In genomic region chr10:83744656-83745055, GRCm38 (mm10) we compare ENCODE assay signal across 16 mouse cellular contexts. TPM values are rescaled to one million over a fixed set of nuclear protein-coding genes. Genes with fewer than 3 reads are reported as not detected.
DNase-seq lines count a peak whose midpoint lies in the region; ATAC-seq and TF ChIP-seq lines count a peak whose summit lies in the region.
"Had no signal": no experiment of that assay in that cellular context is flagged by ENCODE, and none has a peak within 500 bp of the region (broad histone marks: within the 10 kb centered on the region; RNA-seq: fewer than 3 reads in every experiment).

No protein-coding gene starts in this region.

- ATAC-seq in lung, embryonic 15.5 days (ENCODE audit: borderline replicate concordance, extremely low read depth, low FRiP score, low TSS enrichment), result peak; percentile 83; the same call in 1 of the 2 replicates
- ATAC-seq in heart, embryonic 16.5 days (replicated peaks; ENCODE audit: extremely low read depth, insufficient read depth, low FRiP score), result no peak
- ATAC-seq in monocyte, adult 5-6 weeks (replicated peaks; ENCODE audit: insufficient number of reproducible peaks, low FRiP score, low TSS enrichment, poor library complexity, severe bottlenecking), result no peak
- ATAC-seq: forebrain, embryonic 14.5 days; hindbrain, embryonic 16.5 days; midbrain, embryonic 16.5 days had no signal

- no peak overlapping the region for H3K4me2 ChIP-seq in lung, embryonic 15.5 days
- H3K4me2 ChIP-seq in heart, embryonic 16.5 days (ENCODE audit: low read depth, low read length), result no peak overlapping the region
- H3K4me2 ChIP-seq: embryonic facial prominence, embryonic 13.5 days; neural tube, embryonic 15.5 days had no signal

- H3K4me3 ChIP-seq in lung, embryonic 15.5 days, result no peak overlapping the region
- H3K4me3 ChIP-seq in lung, adult 2 months (replicated peaks; ENCODE audit: extremely low read depth, low read depth, low read length), result no peak overlapping the region
- H3K4me3 ChIP-seq in cerebellum, adult 2 months (replicated peaks; ENCODE audit: insufficient read depth, low read depth, low read length), result no peak overlapping the region
- H3K4me3 ChIP-seq in heart, embryonic 16.5 days (ENCODE audit: low read length), result no peak overlapping the region
- H3K4me3 ChIP-seq: embryonic facial prominence, embryonic 13.5 days; neural tube, embryonic 15.5 days had no signal

- H3K27ac ChIP-seq in lung, embryonic 15.5 days, result peak overlapping the region; percentile 31; the same call in 1 of the 2 replicates
- peak overlapping the region; percentile 19 for H3K27ac ChIP-seq in cerebellum, adult 2 months (ENCODE audit: insufficient read depth, low read length)
- H3K27ac ChIP-seq in heart, embryonic 16.5 days (ENCODE audit: low read length), result peak overlapping the region; percentile 47
- H3K27ac ChIP-seq: embryonic facial prominence, embryonic 13.5 days; macrophage; neural tube, embryonic 15.5 days had no signal

- H3K4me1 ChIP-seq in lung, embryonic 15.5 days, result no peaks in the 10 kb centered on the region
- no peaks in the 10 kb centered on the region for H3K4me1 ChIP-seq in lung, adult 2 months (ENCODE audit: control insufficient read depth, insufficient read depth, low read length)
- no peaks in the 10 kb centered on the region; the same call in 1 of the 2 replicates for H3K4me1 ChIP-seq in cerebellum, adult 2 months (ENCODE audit: control insufficient read depth, insufficient read depth, low read length)
- peaks cover 4% of the 10 kb centered on the region; the same call in 1 of the 2 replicates for H3K4me1 ChIP-seq in heart, embryonic 16.5 days (ENCODE audit: control insufficient read depth, insufficient read depth, low read length)

- H3K9ac ChIP-seq in lung, embryonic 15.5 days, result no peak overlapping the region
- H3K9ac ChIP-seq in heart, embryonic 16.5 days (ENCODE audit: low read length), result no peak overlapping the region
- H3K9ac ChIP-seq: embryonic facial prominence, embryonic 13.5 days; neural tube, embryonic 15.5 days had no signal

- H3K9me3 ChIP-seq in lung, embryonic 15.5 days, result peaks cover 3% of the 10 kb centered on the region; the same call in 1 of the 2 replicates
- peaks cover 13% of the 10 kb centered on the region for H3K9me3 ChIP-seq in heart, embryonic 16.5 days (replicated peaks; ENCODE audit: control insufficient read depth, low read length)

- 76% methylated on average over 3 of the region's 3 CpGs for WGBS in lung, embryonic 15.5 days
- WGBS in lung, adult 2 months, result 49% methylated on average over 3 of the region's 3 CpGs
- 8% methylated on average over 3 of the region's 3 CpGs for WGBS in cerebellum, adult 2 months
- WGBS in heart, embryonic 16.5 days, result 64% methylated on average over 3 of the region's 3 CpGs

- TF ChIP-seq POLR2A in lung, adult 2 months (IDR thresholded peaks at IDR 0.05; ENCODE audit: borderline replicate concordance, extremely low read depth, low read depth, low read length), result no peak
- no peak for TF ChIP-seq POLR2A in cerebellum, adult 2 months (IDR thresholded peaks at IDR 0.05; ENCODE audit: borderline replicate concordance, insufficient read depth, low read length)

- no peaks in the 10 kb centered on the region for H3K27me3 ChIP-seq in lung, embryonic 15.5 days
- no peaks in the 10 kb centered on the region for H3K27me3 ChIP-seq in cerebellum, adult 2 months (ENCODE audit: control insufficient read depth, insufficient read depth, low read length)
- H3K27me3 ChIP-seq in heart, embryonic 16.5 days (ENCODE audit: control insufficient read depth, insufficient read depth, low read length), result no peaks in the 10 kb centered on the region
- H3K27me3 ChIP-seq: embryonic facial prominence, embryonic 13.5 days; neural tube, embryonic 15.5 days had no signal

- DNase-seq in lung, adult 2 months, result no peak
- peak; percentile 78 to 84 for DNase-seq in cerebellum, adult 2 months
- no peak for DNase-seq in kidney, postnatal 4 days
- no peak for DNase-seq in T-cell, adult 2 months (ENCODE audit: low spot score)
- DNase-seq: gastrocnemius, postnatal 25 days; kidney, adult 9 months; layer of hippocampus, adult 9-11 months had no signal

- TF ChIP-seq CTCF in lung, adult 2 months (IDR thresholded peaks at IDR 0.05; ENCODE audit: insufficient read depth, low read length), result no peak
- no peak for TF ChIP-seq CTCF in cerebellum, adult 2 months (IDR thresholded peaks at IDR 0.05; ENCODE audit: borderline replicate concordance, insufficient read depth, low read depth, low read length)

- peaks cover 4% of the 10 kb centered on the region for H3K36me3 ChIP-seq in lung, embryonic 15.5 days
- H3K36me3 ChIP-seq in heart, embryonic 16.5 days (ENCODE audit: control insufficient read depth, insufficient read depth), result peaks cover 6% of the 10 kb centered on the region
- H3K36me3 ChIP-seq: neural tube, embryonic 15.5 days had no signal

RNA-seq across cellular contexts. Expression of gene 1500009L16Rik, which starts 22.0 kb away (rescaled TPM):
- 43.4 and 44.0 TPM in 2 replicates for polyA plus RNA-seq in lung, embryonic 15.5 days (2015; fragmentation: Nextera tagmentation; extraction: Ambion mirVana)
- polyA plus RNA-seq in lung, adult 2 months (2012; rRNA removed), result 2.0 and 2.2 TPM in 2 replicates
- polyA plus RNA-seq in cerebellum, adult 2 months (2012; rRNA removed), result 17.9 and 18.8 TPM in 2 replicates
- polyA plus RNA-seq in heart, embryonic 16.5 days (2015; fragmentation: Nextera tagmentation; extraction: Ambion mirVana), result 27.4 and 36.4 TPM in 2 replicates
- not detected in 3 replicates for total RNA-seq in monocyte, adult 5-6 weeks (2017)
- polyA plus RNA-seq: macrophage had no signal

Comparison
In these comparisons a context has a peak if more than half of its experiments do, and no peak if none do; other contexts are left out.
1. DNase-seq: peak in cerebellum, adult 2 months (2 of 2); none in lung, adult 2 months (single experiment), kidney, postnatal 4 days (0 of 2) and T-cell, adult 2 months (single experiment).
2. Peak in every context shown above with its lines, with median percentiles within 50 percentile points of each other: H3K27ac ChIP-seq.